Mouse (Mus musculus): ENCODE results near the gene Mapkbp1. TPM values are rescaled to one million over a fixed set of nuclear protein-coding genes. Genes with fewer than 3 reads are reported as not detected.

Mapkbp1 gene
- polyA plus RNA-seq, 1 experiment: 15.9 TPM

GRCm38 (mm10) chr2:120007680-120008210 is 35.2 kb downstream of the Mapkbp1 start:
- no peak for DNase-seq (ENCODE audit: low spot score)

GRCm38 (mm10) chr2:120008672-120009071 is 36.2 kb downstream of the Mapkbp1 start:
- DNase-seq (ENCODE audit: low spot score): no peak

GRCm38 (mm10) chr2:120011462-120012200 is 39.1 kb downstream of the Mapkbp1 start:
- no peak for DNase-seq (ENCODE audit: low spot score)

GRCm38 (mm10) chr2:120012924-120013323 is 40.4 kb downstream of the Mapkbp1 start:
- no peak for DNase-seq (ENCODE audit: low spot score)

- DNase-seq (ENCODE audit: low spot score): no peak
Measured at GRCm38 (mm10) chr2:120013831-120014486, 41.5 kb downstream of the Mapkbp1 start.

GRCm38 (mm10) chr2:120015882-120016281 is 43.4 kb downstream of the Mapkbp1 start:
- DNase-seq (ENCODE audit: low spot score): no peak

- DNase-seq (ENCODE audit: low spot score): no peak
Measured at GRCm38 (mm10) chr2:120017599-120017998, 45.1 kb downstream of the Mapkbp1 start.

GRCm38 (mm10) chr2:120024337-120024736 is 51.8 kb downstream of the Mapkbp1 start:
- DNase-seq (ENCODE audit: low spot score): no peak

GRCm38 (mm10) chr2:120026984-120027949 is 54.8 kb downstream of the Mapkbp1 start, which contains the start of the genes Jmjd7 and Gm28042:
Gene Jmjd7 (plus strand): TSS chr2:120027483.
Gene Gm28042 (plus strand): TSS chr2:120027493.
- peak; percentile 78 for DNase-seq (ENCODE audit: low spot score)

- DNase-seq (ENCODE audit: low spot score): no peak
Measured at GRCm38 (mm10) chr2:120027950-120028331, 55.4 kb downstream of the Mapkbp1 start.

- DNase-seq (ENCODE audit: low spot score): no peak
Measured at GRCm38 (mm10) chr2:120030380-120030779, 57.9 kb downstream of the Mapkbp1 start.

GRCm38 (mm10) chr2:120032726-120033467 is 60.4 kb downstream of the Mapkbp1 start, which contains the start of gene Pla2g4b:
Gene Pla2g4b (plus strand): TSS chr2:120033417.
- DNase-seq (ENCODE audit: low spot score): no peak

GRCm38 (mm10) chr2:120033726-120034125 is 61.2 kb downstream of the Mapkbp1 start:
- no peak for DNase-seq (ENCODE audit: low spot score)

- no peak for DNase-seq (ENCODE audit: low spot score)
Measured at GRCm38 (mm10) chr2:120037744-120038143, 65.2 kb downstream of the Mapkbp1 start.

- no peak for DNase-seq (ENCODE audit: low spot score)
Measured at GRCm38 (mm10) chr2:120040991-120041390, 68.5 kb downstream of the Mapkbp1 start.

- DNase-seq (ENCODE audit: low spot score): no peak
Measured at GRCm38 (mm10) chr2:120044101-120044603, 71.7 kb downstream of the Mapkbp1 start.

GRCm38 (mm10) chr2:120044676-120045075 is 72.2 kb downstream of the Mapkbp1 start:
- no peak for DNase-seq (ENCODE audit: low spot score)

GRCm38 (mm10) chr2:120046486-120047310 is 74.2 kb downstream of the Mapkbp1 start:
- DNase-seq (ENCODE audit: low spot score): no peak

GRCm38 (mm10) chr2:120048173-120048572 is 75.7 kb downstream of the Mapkbp1 start:
- DNase-seq (ENCODE audit: low spot score): no peak

Measured in urinary bladder, adult 2 months (tissue).